Mouse (Mus musculus) cerebellum, postnatal 36 days (tissue): ENCODE data around the gene Gpr37l1.

Source experiments
- DNase-seq, 2 experiments: peaks; one replicate each; pipeline ENCODE4 v3.0.0; 2021 to 2022; ENCODE audit warnings: mixed read lengths in 2 of 2

Gene Gpr37l1

DNA sequence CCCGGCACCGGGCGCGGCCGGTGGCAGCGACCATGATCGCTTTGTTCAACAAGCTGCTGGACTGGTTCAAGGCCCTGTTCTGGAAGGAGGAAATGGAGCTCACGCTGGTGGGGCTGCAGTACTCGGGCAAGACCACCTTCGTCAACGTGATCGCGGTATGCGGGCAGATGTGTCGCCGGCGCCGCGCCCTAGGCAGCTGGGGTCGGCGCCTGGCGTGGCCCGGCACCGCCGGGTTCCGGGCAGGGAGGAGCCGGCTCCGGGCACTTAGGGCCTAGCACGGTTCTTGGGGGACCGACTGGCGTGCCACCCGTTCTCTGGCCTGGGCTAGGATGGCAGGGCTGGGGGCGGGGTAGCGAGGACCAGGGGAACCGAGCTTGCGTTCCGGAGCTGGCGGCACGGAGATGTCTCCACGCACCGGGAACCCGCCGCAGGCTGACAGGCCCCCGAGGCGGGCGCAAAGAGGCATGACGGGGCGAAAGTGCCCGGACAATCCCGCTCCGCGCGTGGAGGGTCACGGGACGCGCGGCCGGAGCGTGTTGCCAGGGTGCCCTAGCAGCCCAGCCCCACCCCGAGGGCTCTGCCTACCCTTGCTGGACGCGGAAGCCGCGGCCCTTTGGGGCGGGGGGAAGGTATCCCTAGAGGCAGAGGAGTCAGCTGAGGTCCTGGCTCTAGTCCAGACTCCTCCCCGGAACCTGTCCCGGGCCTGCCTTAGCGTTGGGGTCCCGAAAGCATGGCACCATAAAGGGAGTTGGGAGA lies 20.4 kb downstream of the Gpr37l1 start:
- peak; percentile 71 to 73 for DNase-seq

DNA sequence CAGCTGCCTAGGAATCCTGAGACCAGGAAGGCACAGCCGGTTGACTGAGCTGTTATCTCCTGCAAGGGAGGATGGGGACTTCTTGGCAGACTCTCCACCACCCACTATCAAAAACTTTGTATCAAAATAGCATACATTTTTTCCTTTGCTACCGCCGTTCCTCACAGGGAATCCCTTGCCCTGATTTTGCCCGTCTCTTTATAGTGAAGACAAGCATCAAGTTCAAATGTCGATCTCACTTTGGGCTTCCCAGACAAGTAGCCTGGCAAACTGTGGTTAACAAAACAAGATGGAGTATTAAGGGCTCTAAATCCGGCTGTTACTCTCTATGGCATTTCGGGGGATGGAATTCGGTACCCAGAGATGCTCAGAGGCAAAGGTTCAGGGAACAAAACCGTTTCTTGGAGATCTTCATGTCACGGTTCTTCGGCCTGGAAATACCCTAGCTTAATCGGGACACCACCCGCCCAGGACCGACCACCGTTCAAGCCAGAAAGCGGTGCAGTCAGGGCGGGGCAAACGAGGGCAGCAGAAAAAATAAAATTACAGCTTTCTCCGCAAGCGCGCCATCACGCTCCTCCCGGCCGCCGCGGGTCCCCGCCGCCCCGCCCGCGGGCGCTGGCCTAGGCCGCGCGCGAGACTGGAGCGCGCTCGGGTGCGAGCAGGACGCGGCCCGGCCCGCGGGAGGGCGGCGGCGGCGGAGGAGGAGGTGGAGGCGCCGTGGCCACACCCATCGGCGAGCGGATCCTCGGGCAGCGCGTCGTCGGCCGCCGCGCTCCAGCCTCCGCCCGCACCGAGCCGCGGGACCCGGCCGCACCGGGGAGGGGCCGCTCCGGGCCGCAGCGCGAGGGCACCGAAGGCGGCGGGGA lies 21.2 kb downstream of the Gpr37l1 start, which contains the start of gene Arl8a:
Gene Arl8a (plus strand): TSS at position 748 of the 869 bp plus-strand sequence.
- peak; percentile 83 to 92 for DNase-seq

DNA sequence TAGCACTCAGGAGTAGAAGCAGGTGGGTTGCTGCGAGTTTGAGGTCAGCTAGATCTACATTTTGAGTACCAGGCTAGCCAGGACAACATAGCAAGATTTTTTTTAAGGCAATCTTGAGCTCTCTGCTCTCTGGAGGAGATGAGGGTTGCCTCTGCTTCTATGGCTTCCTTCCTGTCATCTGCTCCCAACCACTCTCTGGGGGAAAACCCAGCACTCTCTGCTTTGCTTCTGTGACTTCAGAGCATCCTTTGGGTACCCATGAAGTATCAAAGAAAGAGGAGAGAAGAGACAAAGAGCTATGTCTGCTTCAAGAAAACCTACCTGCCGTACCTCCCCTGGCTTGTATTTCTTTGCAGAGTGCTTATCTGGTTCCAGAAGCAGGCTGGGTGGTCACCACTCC lies 23.5 kb downstream of the Gpr37l1 start:
- DNase-seq, result no peak

- DNase-seq, result no peak
These were observed 25.0 kb downstream of the Gpr37l1 start for GRCm38 (mm10) chr1:135142452-135142851.

- DNase-seq, result no peak
These were observed 27.6 kb downstream of the Gpr37l1 start for GRCm38 (mm10) chr1:135139906-135140305.

DNA sequence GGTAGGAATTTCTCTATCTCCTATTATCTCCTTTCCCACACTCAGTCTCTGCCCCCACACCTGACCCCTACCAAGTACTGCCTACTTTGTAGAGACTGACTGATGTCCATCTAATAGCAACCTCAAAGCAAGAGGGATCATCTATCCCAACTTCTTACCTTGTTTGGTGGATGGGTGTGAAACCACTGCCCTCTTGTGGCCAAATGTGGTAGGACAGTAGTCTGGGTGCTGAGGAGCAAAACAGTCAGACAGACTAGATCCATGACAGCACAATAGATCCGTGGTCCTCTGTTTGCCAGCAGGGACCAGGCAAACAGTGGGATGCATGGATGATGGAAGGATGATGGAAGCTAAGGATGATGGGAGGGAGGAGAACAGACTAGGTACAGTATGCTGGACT lies 31.0 kb downstream of the Gpr37l1 start:
- peak; percentile 64 to 79 for DNase-seq

DNA sequence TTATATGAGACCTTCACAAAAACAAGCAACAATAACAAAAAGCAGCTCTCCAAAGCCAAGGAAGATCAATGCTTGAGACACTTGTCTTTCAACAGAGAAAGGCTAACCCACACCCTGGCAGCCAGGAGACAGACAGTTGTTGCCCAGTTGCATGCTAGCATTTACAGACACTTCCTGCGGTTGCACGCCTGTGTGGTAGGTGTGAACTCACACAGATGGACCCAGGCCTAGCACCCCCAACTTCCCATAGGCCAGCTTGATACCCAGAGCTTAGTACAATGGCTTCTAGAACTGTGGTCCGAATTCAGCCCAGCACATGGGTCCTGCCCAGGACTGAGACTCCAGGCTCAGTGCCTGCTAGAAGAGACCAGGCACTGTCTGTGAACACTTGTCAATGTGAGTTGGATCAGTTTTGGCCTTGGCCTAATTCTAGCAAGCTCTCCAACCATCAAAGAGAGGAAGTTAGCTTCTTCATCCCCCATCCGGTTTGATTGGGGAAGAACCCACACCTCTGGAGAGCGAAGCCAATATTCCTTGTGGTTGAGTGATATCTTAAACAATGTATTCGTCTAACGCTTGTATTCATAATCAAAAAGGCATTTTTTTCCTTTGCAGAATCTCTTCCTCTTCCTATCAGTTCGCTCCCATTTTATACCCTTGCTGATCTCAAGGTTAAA lies 32.2 kb downstream of the Gpr37l1 start:
- no peak for DNase-seq

DNA sequence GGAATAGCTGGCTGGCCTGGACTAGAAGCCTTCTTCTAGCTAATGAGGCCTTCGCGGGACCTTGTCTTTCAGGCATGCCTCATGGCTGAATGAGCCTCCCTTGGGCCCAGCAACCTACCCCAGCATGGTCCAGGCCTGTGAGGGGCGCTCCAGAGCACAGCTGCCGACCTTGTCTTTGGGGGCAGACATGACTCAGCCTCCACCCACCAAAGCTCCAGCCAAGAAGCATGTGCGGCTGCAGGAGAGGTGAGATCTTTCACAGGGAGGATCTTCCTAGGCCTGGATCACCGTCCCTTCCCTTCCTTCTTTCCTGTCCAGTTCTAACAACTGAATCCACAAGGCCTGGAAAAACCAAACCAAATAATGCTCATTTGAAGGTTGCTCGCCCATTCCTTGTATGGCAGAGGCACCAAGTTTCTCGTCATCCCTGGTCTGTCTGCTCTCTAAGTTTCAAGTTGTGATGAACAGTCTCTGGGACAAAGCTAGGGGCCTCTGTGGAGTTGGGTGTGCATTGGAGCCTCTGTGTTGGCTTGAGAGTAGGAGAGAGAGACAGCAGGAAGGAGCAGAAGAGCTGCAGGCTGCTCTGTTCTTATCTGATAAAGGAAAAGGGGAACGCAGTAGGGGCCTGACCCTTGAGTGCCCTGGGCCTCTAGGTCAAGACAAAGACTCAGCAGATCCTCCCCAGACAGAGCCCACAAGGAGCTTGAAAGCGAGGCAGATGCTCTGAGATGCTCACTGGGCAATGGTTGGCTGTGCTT lies 33.6 kb downstream of the Gpr37l1 start:
- no peak for DNase-seq

DNA sequence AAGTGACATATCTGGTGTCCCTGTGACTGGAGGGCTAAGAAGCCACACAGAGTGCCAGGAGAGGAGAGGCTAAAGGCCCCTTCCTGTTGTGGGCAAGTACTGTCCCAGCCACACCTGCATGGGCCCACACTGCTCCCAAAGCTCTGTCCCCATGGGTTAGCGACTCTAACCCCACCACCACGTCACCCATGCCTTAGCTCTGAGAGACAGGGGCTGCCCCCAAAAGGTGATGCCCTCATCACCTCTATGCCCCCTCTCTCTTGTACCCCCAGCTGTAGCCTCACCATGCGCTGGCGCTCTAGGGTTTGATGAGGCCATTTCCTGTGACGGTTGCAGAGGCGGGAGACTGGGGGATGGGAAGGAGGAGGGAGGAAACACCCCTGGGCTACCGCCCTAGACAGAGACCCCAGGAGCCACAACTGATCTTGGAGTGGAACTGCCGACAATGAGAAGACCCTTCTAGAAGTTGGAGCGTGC lies 34.5 kb downstream of the Gpr37l1 start:
- DNase-seq, result no peak

DNA sequence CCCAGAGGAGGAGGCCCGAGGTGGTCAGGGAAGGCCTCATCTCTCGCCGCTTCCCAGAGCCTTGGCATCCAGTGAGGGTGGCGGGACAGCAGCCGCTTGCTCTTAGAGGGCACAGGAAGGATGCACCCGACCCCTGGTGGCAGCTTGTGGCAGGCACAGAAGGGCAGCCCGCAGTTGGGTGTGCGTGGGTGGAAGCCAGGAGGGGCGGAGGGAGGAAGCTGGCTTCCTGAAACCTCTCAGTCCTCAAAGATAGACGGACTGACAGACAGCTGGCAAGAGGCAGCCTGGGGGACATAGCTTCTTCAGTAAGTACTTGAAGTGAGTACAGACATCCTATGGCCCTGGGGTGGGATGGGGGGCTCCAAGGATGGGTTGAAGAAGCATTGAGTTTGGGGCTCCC lies 35.0 kb downstream of the Gpr37l1 start, which contains the start of gene Ptpn7:
Gene Ptpn7 (plus strand): TSS at position 228 of the 400 bp plus-strand sequence.
- DNase-seq, result peak; percentile 59 to 73

- no peak for DNase-seq
These were observed 35.9 kb downstream of the Gpr37l1 start for GRCm38 (mm10) chr1:135131560-135131959.

DNA sequence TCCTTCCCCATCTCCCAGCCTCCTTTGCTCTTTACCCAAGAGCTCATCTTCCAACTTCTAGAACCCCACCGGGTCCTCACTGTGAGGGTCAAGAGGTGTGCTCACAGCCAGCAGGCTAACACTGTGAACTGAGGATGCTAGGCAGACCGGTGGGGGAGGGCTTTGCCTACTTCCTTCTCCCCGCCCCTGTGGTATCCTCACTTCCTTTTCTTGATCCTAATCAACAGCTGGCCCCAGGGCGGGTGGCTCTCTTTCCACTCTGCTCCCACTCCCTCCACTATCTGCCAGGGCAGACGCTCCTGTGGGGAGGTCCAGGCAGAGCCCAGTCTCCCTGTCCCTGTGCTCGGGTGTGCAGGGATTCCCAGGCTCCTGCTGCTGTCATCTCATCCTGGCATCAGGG lies 36.4 kb downstream of the Gpr37l1 start:
- DNase-seq, result no peak

DNA sequence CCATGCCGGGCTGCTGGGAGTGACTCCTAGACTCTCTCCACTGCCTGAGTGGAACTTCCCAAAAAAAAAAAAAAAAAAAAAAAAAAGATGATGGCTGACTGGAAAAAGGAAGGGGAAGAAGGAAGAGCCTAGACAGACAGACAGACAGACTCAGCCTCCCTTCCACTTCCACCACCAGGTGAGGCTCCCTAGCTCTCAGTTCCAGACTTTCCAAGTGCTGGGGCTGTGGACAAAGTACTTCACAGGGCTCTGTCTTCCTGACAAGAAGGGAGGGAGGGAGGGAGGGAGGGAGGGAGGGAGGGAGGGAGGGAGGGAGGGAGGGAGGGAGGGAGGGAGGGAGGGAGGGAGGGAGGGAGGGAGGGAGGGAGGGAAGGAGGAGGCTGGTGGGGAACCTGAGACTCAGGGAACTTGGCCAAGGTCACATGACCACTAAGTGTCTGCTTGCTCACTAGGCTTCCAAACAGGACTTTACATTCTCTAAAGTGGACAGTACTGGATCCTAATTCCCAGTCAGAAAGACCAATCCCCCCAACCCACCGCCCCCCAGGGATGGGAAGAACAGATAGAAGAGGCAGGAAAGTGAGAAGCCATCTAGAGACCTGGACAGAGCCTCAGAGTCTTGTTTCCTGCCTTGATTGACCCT lies 37.0 kb downstream of the Gpr37l1 start:
- DNase-seq, result no peak

- DNase-seq, result no peak
These were observed 37.8 kb downstream of the Gpr37l1 start for GRCm38 (mm10) chr1:135129543-135130183.

DNA sequence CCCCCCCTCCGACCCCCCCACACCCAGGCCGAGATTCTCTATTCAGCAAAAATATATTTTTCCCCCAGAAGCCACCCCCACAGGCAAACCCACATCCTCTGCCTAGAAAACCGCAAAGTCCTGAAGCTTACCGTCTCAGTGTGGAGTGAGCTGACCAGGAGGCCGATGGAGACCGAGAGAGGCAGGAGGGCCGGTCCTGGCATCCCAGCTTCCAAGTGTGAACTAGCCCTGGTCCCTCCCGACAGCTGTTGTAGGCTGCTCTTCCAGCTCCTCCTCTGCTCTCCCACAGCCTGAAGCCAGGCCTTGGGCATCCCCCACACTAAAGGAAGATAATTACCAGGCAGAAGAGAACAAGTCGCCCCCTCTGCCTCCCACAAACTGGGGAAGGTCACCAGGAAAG lies 38.5 kb downstream of the Gpr37l1 start:
- no peak for DNase-seq

DNA sequence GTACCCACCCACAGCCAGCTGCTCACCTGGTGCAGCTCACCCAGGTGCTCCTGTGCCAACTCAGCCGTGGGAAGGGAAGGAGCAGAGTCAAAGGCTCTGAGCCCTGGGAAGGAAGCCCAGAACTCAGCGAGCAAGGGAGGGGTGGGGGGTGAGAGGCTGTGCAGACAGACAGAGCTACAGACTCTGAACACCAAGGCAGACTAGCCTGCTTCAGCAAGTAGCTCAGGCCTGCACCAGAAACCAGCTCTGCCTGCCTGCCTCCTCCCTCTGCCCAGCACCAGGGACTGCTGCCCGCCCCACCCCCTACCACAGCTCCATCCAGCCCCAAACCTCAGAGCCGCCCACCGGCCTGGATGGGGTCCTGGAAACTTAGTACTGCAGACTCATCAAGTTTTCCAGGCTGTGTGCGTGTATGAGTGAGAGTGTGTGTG lies 39.5 kb downstream of the Gpr37l1 start:
- no peak for DNase-seq

GRCm38 (mm10) chr1:135126443-135127027 lies 40.9 kb downstream of the Gpr37l1 start:
- DNase-seq, result no peak

GRCm38 (mm10) chr1:135125990-135126389 lies 41.5 kb downstream of the Gpr37l1 start:
- DNase-seq, result no peak

DNA sequence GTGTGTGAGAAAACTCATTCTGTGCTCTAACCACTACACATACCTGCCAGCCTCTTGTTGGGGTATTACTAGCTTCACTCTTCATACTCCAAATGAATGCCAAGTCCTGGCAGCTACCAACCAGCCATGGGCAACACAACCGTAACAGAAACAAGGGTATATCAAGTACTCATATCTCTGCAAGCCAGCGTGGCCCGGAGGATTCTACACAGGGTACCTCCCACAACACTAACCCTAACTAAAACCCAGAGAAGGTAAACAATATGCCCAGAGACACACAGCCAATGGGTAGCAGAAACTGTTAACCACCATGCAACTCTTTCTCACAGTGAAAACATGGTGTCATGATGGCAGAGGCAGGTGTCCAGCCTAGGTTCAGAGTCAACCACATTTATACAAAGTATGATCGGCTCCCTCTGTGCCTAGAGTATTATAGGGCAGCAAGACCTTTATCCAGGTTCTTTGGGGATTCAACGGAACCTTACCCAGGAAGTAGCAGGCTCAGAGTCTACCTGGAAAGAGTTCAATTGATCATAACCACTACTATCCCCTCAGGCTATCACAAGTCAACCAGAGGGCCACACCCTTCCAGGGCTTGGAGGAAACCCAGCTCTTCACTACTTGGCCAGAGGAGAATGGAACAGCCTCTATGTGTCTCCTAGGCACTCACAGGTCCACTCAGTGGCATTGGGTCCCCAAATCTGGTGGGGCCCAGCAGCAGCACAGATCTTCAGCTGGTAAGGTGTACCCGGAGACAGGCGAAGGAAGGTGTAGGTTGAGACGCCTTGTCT lies 42.7 kb downstream of the Gpr37l1 start:
- DNase-seq, result no peak

DNA sequence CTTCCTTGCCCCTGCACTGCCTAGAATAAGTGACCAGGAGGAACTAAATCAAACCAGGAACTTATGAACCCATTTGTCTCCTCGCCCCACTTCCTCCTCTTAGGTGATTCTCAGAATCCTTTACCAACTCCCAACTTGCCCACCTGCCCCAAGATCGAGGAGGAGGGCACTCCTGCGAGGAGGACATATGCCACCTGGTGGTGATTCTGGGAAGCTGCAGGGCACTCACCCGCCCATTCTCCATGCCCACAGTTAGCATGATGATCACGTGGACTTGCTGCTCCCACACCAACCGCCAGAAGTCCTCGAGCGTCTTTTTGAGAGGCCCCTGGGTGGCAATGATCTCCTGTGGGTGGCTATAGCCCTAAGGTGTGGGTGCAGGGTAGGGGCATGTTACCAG lies 54.8 kb downstream of the Gpr37l1 start:
- peak; percentile 41 to 43 for DNase-seq
